Comparison of ENCODE assay signal across 17 mouse cellular contexts in the genomic region with DNA sequence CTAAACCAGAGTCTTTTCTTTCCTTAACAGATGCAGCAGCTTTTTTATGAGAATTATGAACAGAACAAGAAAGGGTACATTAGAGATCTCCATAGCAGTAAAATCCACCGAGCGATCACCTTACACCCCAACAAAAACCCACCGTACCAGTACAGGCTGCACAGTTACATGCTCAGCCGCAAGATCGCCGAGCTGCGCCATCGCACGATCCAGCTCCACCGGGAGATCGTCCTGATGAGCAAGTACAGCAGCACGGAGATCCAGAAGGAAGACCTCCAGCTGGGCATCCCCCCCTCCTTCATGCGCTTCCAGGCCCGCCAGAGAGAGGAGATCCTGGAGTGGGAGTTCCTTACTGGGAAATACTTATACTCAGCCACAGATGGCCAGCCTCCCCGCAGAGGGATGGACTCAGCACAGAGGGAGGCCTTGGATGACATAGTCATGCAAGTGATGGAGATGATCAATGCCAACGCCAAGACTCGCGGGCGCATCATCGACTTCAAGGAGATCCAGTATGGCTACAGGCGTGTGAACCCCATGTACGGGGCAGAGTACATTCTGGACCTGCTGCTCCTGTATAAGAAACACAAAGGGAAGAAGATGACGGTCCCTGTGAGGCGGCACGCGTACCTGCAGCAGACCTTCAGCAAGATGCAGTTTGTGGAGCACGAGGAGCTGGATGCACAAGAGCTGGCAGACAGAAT.
"Had no signal": no experiment of that assay in that cellular context is flagged by ENCODE, and none has a peak within 500 bp of the region (broad histone marks: within the 10 kb centered on the region; RNA-seq: fewer than 3 reads in every experiment).

No protein-coding gene starts in this region.

- H3K4me3 ChIP-seq: megakaryocyte, embryonic 14.5 days; midbrain, embryonic 13.5 days; midbrain, embryonic 15.5 days; neural tube, embryonic 12.5 days; stomach, embryonic 15.5 days had no signal

- DNase-seq: lung, adult 18-20 months; lung, embryonic 14.5 days; lung, postnatal 14 days; lung, postnatal 36 days; retina, postnatal 1 day; right cerebral cortex, adult 18-20 months; right cerebral cortex, postnatal 14 days; thymus, adult 2 months; thymus, postnatal 25 days; thymus, postnatal 4 days had no signal

- H3K27me3 ChIP-seq: megakaryocyte, embryonic 14.5 days; midbrain, embryonic 13.5 days; midbrain, embryonic 15.5 days; neural tube, embryonic 12.5 days; stomach, embryonic 15.5 days had no signal

- H3K27ac ChIP-seq: macrophage; midbrain, embryonic 13.5 days; midbrain, embryonic 15.5 days; neural tube, embryonic 12.5 days; stomach, embryonic 15.5 days; stomach, postnatal 0 days had no signal

- H3K9me3 ChIP-seq: megakaryocyte, embryonic 14.5 days; midbrain, embryonic 13.5 days; midbrain, embryonic 15.5 days; neural tube, embryonic 12.5 days; stomach, embryonic 15.5 days had no signal

- H3K9ac ChIP-seq: lung, embryonic 14.5 days; midbrain, embryonic 13.5 days; midbrain, embryonic 15.5 days; neural tube, embryonic 12.5 days; stomach, embryonic 15.5 days had no signal

- H3K4me1 ChIP-seq: midbrain, embryonic 13.5 days; midbrain, embryonic 15.5 days; neural tube, embryonic 12.5 days; stomach, embryonic 15.5 days had no signal
